Mouse (Mus musculus): ENCODE measurements at regions not wholly inside any gene's neighbourhood (a gene's known extent, or its start where the extent isn't known, plus 50 kb on each side); places are given as distances from the start of the nearest gene placed in this dataset.

- in situ Hi-C loops (cut with MboI; ENCODE audit: low sequenced_read_pairs): loop anchor here (5.0 kb wide), 1 partner anchor 149 kb away; no protein-coding TSS in a partner anchor
These were observed 53.1 kb upstream of the Lbx1 start for GRCm38 (mm10) chr19:45288722-45289121.

GRCm38 (mm10) chr19:45297812-45298211 is 62.2 kb upstream of the Lbx1 start:
- in situ Hi-C loops (cut with MboI; ENCODE audit: low sequenced_read_pairs): no loop called here

DNA sequence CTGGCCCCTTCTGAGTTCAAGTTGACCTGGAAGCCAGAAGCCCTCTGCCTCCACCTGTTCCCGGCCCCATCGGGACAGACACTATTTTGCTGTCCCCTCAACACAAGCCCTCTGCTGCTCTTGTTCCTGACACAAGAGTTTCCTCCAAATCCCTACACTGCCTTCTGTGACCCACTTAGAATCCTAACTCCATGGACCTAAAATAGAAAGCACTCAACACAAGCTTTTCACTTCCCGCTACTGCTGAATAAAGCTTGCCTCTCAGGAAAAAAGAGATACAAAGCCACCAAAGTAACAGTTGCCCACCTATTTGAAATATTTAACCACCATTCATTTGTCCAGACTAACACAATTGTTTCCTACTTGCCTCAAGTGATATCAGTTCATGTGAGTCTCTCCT is 63.7 kb upstream of the Lbx1 start:
- in situ Hi-C loops (cut with MboI; ENCODE audit: low sequenced_read_pairs): no loop called here

DNA sequence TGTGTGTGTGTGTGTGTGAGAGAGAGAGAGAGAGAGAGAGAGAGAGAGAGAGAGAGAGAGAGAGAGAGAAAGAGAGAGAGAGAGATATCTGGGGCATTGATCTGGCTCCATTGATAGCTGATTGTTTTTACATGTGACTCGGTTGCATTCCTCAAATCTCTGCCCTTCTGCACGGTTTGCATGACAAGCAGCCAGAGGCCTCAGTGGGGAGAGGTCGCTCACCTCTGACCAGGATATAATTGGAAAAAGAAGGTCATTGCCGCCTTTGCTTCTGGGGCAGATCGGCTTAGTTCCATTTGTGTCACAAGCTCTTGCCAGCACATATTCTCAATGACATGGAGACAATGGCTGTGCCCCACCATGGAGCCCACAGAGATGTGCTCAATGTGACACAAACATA is 63.8 kb upstream of the Btrc start:
- in situ Hi-C loops (cut with MboI; ENCODE audit: low sequenced_read_pairs): no loop called here

DNA sequence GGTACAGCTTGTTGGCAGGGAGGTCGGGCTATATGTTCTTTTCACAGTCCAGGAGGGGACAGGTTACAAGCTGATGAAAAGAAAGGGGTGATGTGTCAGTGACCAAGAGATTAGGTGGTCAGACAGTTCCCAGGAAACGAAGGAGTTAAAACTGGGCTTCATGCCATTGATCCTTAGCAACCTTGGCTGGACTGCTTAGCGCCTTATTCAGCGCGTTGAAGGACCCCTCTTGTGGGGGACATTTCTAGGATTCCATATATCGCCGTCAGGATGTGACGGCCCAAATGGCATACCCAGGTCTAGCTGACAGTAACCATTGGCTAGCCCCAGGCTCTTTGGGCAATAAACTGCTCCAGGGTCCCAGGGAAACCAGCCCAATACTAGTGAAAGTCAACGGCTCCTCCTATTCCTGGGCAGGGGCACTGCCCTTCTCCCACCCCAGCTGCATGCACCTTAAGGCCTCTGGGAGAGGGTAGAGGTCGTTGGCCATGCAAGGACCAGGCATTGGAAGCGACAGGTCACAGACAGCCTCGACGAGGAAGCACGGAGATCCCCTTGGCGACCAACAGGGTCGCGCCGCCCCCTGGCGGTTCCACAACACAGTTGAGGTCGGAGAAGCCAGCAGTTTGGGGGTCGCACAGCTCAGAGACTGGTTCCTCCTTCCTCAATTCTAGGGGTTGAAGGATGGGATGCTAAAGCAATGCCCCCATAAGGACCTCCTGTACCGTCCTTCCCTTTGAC is 62.7 kb upstream of the Btrc start:
- in situ Hi-C loops (cut with MboI; ENCODE audit: low sequenced_read_pairs): no loop called here

GRCm38 (mm10) chr19:45301432-45301732 is 62.2 kb upstream of the Btrc start:
- in situ Hi-C loops (cut with MboI; ENCODE audit: low sequenced_read_pairs): no loop called here

- in situ Hi-C loops (cut with MboI; ENCODE audit: low sequenced_read_pairs): no loop called here
These were observed 61.6 kb upstream of the Btrc start for GRCm38 (mm10) chr19:45301733-45302547.

GRCm38 (mm10) chr19:45302548-45303241 is 60.8 kb upstream of the Btrc start:
- in situ Hi-C loops (cut with MboI; ENCODE audit: low sequenced_read_pairs): no loop called here

GRCm38 (mm10) chr19:45304538-45304937 is 59.0 kb upstream of the Btrc start:
- in situ Hi-C loops (cut with MboI; ENCODE audit: low sequenced_read_pairs): no loop called here

DNA sequence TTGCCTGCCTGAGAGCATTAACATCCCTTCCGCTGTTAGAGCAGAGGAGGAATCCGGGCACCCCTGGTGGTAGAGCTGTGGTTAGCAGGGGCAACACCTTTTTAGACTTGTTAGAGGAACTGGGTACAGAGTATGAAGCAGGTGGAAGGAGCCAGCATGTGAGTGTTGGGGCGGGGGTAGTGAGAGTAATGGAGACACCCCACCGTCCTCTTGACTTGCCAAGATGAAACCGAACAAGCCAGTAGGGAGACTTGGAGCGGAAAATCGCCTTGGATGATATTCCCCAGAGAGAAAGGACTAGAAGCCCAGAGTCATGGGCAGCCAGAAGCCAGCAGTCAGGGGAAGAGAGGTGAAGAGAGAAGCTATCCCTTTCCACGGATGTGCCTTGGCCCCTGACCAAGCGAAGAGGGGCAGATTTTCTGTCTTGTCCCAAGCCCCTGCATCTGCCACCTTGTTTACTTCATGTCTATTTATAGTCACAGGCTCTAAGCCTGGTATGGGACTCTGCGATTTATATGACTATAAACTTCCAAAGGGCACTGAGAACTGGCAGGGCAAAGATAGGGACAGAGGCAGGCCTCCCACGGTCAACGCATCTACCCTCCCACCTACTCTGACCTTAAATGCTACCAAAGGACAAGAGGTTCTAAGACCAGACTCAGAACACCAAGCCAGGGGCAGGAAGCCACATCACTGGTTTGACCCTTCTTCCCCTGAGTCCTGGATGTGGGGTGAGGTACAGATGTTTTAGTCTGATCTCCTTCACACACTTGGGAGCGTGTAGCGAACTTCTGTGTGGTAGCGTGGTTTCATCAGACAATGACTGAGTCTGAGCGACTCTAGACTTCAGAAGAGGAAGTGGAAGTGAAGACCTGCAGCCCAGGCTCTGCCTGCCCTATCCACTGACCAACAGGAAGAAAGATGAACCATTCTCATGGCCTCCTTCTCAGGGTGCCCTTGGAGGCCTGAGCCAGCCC is 55.9 kb upstream of the Btrc start:
- in situ Hi-C loops (cut with MboI; ENCODE audit: low sequenced_read_pairs): no loop called here

GRCm38 (mm10) chr19:45308676-45309275 is 54.8 kb upstream of the Btrc start:
- in situ Hi-C loops (cut with MboI; ENCODE audit: low sequenced_read_pairs): no loop called here

DNA sequence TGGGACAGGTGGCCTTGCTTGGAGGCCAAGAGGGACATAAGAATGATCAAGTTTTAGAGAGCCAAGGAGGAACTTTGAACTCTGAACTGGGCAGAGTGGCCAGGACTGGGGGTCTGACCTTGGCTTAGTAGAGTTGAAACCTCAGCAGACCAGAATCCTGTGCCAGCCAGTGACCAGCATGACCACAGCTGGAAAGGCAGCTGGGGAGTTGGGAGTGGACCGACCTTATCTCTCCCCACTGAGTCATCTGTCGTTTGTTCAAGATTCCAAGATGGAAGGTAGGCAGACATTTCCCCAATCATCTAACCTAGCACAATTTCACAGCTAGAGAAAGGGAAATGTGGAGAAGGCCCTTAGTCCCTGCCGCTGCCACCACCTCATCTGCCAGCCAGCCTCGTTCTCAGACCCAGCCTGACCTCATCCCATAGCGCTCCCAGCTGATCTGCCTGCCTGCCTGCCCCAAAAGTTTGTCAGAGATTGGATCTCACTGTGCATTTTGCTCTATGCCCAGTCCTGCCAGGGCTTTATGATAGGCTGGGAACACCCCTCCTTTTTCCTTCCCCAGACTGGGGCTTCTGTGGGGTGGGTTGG is 53.1 kb upstream of the Btrc start:
- in situ Hi-C loops (cut with MboI; ENCODE audit: low sequenced_read_pairs): no loop called here

GRCm38 (mm10) chr19:45310944-45311603 is 52.5 kb upstream of the Btrc start:
- in situ Hi-C loops (cut with MboI; ENCODE audit: low sequenced_read_pairs): no loop called here

DNA sequence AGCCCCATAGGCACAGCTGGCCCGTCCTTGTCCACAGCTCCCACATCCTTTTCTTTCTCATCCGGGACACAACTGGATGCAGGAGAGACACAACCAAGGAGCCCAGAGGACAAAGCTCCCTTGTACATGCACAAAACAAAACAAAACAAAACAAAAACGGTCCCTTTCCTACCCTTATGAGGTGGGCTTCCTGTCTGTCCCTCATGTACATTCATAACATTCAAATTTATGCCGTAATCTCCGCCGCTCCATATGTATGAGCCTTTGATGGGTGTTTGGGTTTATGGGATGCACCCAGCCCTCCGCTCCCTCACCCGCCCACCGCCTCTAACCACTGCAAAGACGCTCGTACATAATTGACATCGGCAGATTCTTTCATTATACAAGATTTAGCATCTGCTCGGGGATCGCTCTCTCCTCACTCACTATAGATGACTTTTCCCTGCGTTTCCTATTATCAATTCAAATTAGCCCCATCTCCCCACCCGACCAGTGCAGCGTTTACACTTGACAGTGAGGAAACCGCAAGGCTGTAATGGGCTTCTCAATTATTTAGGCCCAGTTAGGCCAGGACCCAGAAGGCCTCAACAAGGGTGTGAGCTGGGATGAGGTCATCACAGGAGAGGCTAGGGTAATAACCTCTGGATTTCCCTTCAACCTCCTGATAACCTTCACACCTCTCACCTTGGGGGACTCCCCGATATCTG is 51.5 kb upstream of the Btrc start:
- in situ Hi-C loops (cut with MboI; ENCODE audit: low sequenced_read_pairs): no loop called here

DNA sequence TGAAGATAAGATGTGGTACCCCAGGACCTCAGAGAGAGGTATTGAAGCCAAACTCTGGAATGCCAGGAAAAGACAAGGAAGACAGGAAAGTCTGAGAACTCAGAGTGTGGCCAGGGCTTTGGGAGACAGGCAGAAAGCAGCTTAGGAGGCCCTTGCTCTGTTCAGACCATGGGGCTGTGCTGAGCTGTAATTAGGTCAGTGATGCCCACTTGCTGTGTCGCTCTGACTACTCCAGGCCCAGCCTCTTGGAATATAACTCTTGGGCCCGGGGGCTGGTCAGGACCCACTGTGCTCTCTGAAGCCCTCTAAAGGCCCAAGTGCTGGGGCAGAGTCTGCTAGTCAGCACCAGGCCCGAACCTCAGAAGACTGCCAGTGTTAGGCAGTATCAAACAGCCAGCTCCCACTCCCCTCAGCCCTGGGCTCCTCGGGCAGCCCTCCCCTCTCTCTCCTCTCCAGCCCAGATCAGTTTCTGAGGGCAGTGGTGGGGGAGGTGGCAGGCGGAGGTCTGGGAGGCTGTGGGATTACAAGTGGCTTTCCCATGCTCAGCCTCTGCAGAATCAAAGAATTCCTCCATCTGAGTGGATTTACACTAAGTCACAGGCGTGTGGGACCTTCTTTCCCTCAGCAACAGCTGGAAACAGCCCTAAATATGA is 50.7 kb upstream of the Btrc start:
- in situ Hi-C loops (cut with MboI; ENCODE audit: low sequenced_read_pairs): no loop called here

Data from CH12F3 (cell line).